ENCODE assay signal across 10 mouse cellular contexts in genomic region chr7:123046473-123047091, GRCm38 (mm10).
DNase-seq lines count a peak whose midpoint lies in the region.
"Had no signal": no experiment of that assay in that cellular context is flagged by ENCODE, and none has a peak within 500 bp of the region (broad histone marks: within the 10 kb centered on the region; RNA-seq: fewer than 3 reads in every experiment).

No protein-coding gene starts in this region.

- intact Hi-C loops in heart, postnatal 14 days (cut with DNase I) = no loop called here

- DNase-seq in lung, adult 18-20 months = peak; percentile 17 to 60
- DNase-seq in lung, postnatal 14 days = no peak
- peak; percentile 64 to 72 for DNase-seq in heart, adult 18-20 months
- peak; percentile 19 to 26 for DNase-seq in heart, postnatal 14 days
- peak; percentile 62 for DNase-seq in testis, postnatal 14 days (ENCODE audit: low spot score)
- DNase-seq in urinary bladder, postnatal 36 days (ENCODE audit: low spot score in 2 of 2) = no peak
- DNase-seq in thymus, postnatal 14 days = no peak
- DNase-seq: kidney, postnatal 25 days; liver, embryonic 13.5 days; right cerebral cortex, postnatal 14 days had no signal

Comparison
In these comparisons a context has a peak if more than half of its experiments do, and no peak if none do; other contexts are left out.
1. DNase-seq: peak in lung, adult 18-20 months (2 of 2), heart, adult 18-20 months (2 of 2), heart, postnatal 14 days (2 of 2) and testis, postnatal 14 days (single experiment); none in lung, postnatal 14 days (single experiment), urinary bladder, postnatal 36 days (0 of 2) and thymus, postnatal 14 days (single experiment).